Mouse (Mus musculus) hematopoietic stem cell, adult 5-6 weeks (primary cell): ENCODE data around the gene Frmd8. TPM values are rescaled to one million over a fixed set of nuclear protein-coding genes. Genes with fewer than 3 reads are reported as not detected.
A peak's percentile ranks its signal among the peaks of the same experiment; 100 is the strongest.

Experiments
- ATAC-seq, 2 experiments: fragments of 125-278 bp in 1 of 2; replicated peaks in 1 of 2; 2 replicates each; pipeline ENCODE4 v1.8.0; 2016 to 2017; ENCODE audit warnings: inconsistent platforms in 2 of 2, mild to moderate bottlenecking in 2 of 2, moderate number of reproducible peaks in 2 of 2, low read depth in 1 of 2, moderate TSS enrichment in 1 of 2; ENCODE audit not compliant: low FRiP score in 2 of 2, poor library complexity in 2 of 2, severe bottlenecking in 2 of 2, insufficient read depth in 1 of 2, low TSS enrichment in 1 of 2
- total RNA-seq: library from RNA; stranded (forward); fragments of 172-1452, 232-1000 nt; gene quantifications from 2 replicates; pipeline ENCODE4 v1.2.3, GENCODE M21; 2017

The Frmd8 gene
- total RNA-seq, 1 experiment from 2014 or later, result 26.4 TPM

GRCm38 (mm10) chr19:5844831-5845318 lies 30.2 kb downstream of the Frmd8 start:
- peak; percentile 12 to 14 for ATAC-seq

GRCm38 (mm10) chr19:5843781-5844691 lies 31.0 kb downstream of the Frmd8 start:
- no peak for ATAC-seq

GRCm38 (mm10) chr19:5842785-5843730 lies 32.0 kb downstream of the Frmd8 start:
- no peak for ATAC-seq

- ATAC-seq, result no peak
Measured at GRCm38 (mm10) chr19:5841999-5842784, 32.9 kb downstream of the Frmd8 start.

GRCm38 (mm10) chr19:5841389-5841946 lies 33.6 kb downstream of the Frmd8 start:
- ATAC-seq, result no peak

DNA sequence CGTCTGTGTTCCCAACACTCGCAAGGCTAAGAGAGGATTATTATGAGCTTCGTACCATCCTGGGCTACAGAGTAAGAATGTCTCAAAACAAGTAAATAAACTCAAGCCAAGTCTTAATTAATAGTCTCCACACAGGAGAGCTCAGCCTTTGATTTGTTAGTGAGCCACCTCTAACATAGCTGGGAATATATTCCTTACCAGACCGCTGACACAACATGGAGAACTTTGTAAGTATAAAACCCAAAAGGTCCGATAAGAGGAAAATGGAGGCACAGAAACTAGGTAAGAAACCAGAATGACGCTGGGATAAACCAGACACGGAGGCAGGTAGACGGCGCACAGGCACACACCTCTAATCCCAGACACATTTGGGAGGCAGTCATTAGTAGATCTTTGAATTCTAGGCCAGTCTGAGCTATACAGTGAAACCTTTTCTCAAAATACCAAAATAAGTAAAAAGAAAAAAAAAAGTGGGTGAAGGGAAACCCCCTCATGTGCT lies 34.1 kb downstream of the Frmd8 start:
- no peak for ATAC-seq

- no peak for ATAC-seq
Measured at GRCm38 (mm10) chr19:5840086-5840889, 34.8 kb downstream of the Frmd8 start.

DNA sequence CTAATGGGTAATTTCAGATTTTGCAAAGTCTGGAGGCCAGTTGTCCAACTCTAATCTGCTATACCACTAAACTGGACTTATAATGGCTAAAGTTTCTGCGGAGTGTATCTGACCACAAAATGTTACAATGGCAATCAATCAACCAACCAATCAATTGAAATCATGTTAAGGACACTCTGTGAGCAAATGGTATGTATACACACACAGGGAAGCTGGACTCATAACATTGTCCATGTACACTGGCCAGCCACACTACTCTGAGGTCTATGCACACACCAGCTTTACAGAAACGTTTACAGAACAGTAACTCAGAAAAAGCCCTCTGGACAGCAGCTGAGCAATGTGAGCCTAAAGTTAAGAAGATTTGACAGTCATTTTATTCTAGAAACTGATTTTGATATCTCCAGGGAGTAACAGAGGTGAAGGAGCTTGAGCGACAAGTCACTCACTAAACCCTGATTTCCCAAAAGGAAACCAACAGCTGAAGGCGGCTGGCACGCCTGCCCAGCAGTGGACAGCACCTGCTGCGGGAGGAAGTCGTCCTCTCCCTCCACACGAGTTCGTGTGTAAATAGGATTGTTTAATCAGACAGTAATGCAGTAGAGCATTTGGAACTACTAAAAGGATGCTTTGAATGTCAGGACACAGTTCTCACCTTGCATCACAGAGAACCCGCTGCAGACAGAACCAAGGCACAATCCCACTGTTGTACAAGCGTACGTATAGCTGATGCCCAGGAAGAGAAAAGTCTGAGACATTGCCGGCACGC lies 35.6 kb downstream of the Frmd8 start:
- ATAC-seq, result no peak

DNA sequence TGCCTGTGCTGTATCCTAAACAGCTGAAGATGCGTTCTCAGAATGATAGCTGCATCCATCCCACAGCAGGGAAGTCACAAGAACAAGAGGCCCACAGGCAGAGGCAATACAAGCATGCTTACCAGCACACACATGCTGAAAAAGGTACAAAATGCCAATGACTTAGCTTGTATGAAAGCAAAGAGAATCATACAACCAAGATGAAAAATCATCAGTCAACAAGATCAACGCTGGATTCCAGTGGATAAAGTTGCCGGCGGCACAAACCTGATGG lies 36.2 kb downstream of the Frmd8 start:
- no peak for ATAC-seq

GRCm38 (mm10) chr19:5838136-5838891 lies 36.8 kb downstream of the Frmd8 start:
- ATAC-seq, result no peak

DNA sequence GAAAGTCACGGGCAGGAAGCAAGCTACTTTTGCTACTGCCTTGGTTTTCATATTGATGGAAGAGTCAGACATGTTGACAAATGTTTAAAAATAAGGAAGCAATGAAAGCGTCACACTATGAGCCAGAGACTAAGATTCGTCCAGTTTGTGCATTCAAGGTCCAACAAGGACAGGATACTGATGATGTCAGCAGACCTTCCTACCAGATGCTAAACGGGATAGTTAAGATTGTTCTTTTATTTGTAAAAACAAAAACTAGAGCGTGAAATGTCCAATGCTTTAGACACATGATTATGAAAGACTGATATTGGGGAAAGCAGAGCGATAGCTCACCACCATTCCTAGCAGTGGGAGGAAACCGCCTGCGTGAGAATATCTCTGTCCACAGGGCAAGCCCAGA lies 37.5 kb downstream of the Frmd8 start:
- no peak for ATAC-seq

GRCm38 (mm10) chr19:5836941-5837572 lies 38.0 kb downstream of the Frmd8 start:
- no peak for ATAC-seq

GRCm38 (mm10) chr19:5835922-5836430 lies 39.1 kb downstream of the Frmd8 start:
- no peak for ATAC-seq

- ATAC-seq, result no peak
Measured at GRCm38 (mm10) chr19:5835054-5835921, 39.8 kb downstream of the Frmd8 start.
